Mouse (Mus musculus) layer of hippocampus, postnatal 10 days (tissue): ENCODE data around the gene H2-Q4. TPM values are rescaled to one million over a fixed set of nuclear protein-coding genes. Genes with fewer than 3 reads are reported as not detected.
"Not testable (repeated sequence)": the region's sequence is repeated elsewhere in the genome, so short reads cannot be mapped to it uniquely, and the experiment has no call there.

ENCODE experiments used
- DNase-seq, 2 experiments: peaks; one replicate each; pipeline ENCODE4 v3.0.0; 2021; ENCODE audit warnings: low spot score in 2 of 2
- total RNA-seq, 2 experiments: library from RNA; stranded (reverse); gene quantifications; 2 replicates each; pipeline ENCODE4 v1.2.3; 2021

H2-Q4 gene
- total RNA-seq, 2 experiments from 2014 or later, result 1.2 to 1.8 TPM

GRCm38 (mm10) chr17:35419564-35419963, 40.1 kb downstream of the H2-Q4 start:
- not testable (repeated sequence) for DNase-seq

GRCm38 (mm10) chr17:35420206-35420810, 40.9 kb downstream of the H2-Q4 start:
- DNase-seq, result not testable (repeated sequence)

GRCm38 (mm10) chr17:35421331-35421730, 41.9 kb downstream of the H2-Q4 start:
- DNase-seq, result not testable (repeated sequence)

GRCm38 (mm10) chr17:35422360-35422759, 42.9 kb downstream of the H2-Q4 start:
- not testable (repeated sequence) for DNase-seq

GRCm38 (mm10) chr17:35423131-35423810, 43.9 kb downstream of the H2-Q4 start:
- DNase-seq, result not testable (repeated sequence)

- DNase-seq, result not testable (repeated sequence)
Measured at GRCm38 (mm10) chr17:35424106-35424505, 44.7 kb downstream of the H2-Q4 start.

GRCm38 (mm10) chr17:35424624-35425416, 45.4 kb downstream of the H2-Q4 start, which contains the start of gene H2-Q6:
H2-Q6 (plus strand) TSS chr17:35424850.
- DNase-seq, result not testable (repeated sequence)

- not testable (repeated sequence) for DNase-seq
Measured at GRCm38 (mm10) chr17:35425474-35425873, 46.1 kb downstream of the H2-Q4 start.

- DNase-seq, result not testable (repeated sequence)
Measured at GRCm38 (mm10) chr17:35428883-35429282, 49.5 kb downstream of the H2-Q4 start.

- not testable (repeated sequence) for DNase-seq
Measured at GRCm38 (mm10) chr17:35430671-35431070, 51.3 kb downstream of the H2-Q4 start.

- DNase-seq, result not testable (repeated sequence)
Measured at GRCm38 (mm10) chr17:35432167-35432566, 52.8 kb downstream of the H2-Q4 start.

GRCm38 (mm10) chr17:35434836-35435235, 55.4 kb downstream of the H2-Q4 start:
- not testable (repeated sequence) for DNase-seq

Other genes with a start within 250 kb of the H2-Q4 start
- gene Apom, start 247.6 kb upstream of the H2-Q4 start, total RNA-seq, result not detected
- 100 to 1,000 TPM; 284 to 308 TPM for gene Bag6, start 244.4 kb upstream of the H2-Q4 start, total RNA-seq
- 100 to 1,000 TPM; 284 to 322 TPM for gene Prrc2a, start 214.7 kb upstream of the H2-Q4 start, total RNA-seq
- gene Aif1, start 203.5 kb upstream of the H2-Q4 start, total RNA-seq, result 10 to 100 TPM; 10.3 to 10.5 TPM
- 10 to 100 TPM; 15.6 to 17.2 TPM for gene Lst1, start 191.2 kb upstream of the H2-Q4 start, total RNA-seq
- 1 to 10 TPM in 1 of 2 experiments, under 1 TPM in 1; 0.74 to 1.2 TPM for gene Ltb, start 185.2 kb upstream of the H2-Q4 start, total RNA-seq
- not detected for gene Tnf, start 177.6 kb upstream of the H2-Q4 start, total RNA-seq
- gene Lta, start 174.3 kb upstream of the H2-Q4 start, total RNA-seq, result under 1 TPM; 0.43 to 0.71 TPM
- not detected for gene Gm16181, start 158.8 kb upstream of the H2-Q4 start, total RNA-seq
- gene Atp6v1g2, start 146.0 kb upstream of the H2-Q4 start, total RNA-seq, result 100 to 1,000 TPM; 310 to 356 TPM
- gene Nfkbil1, start 143.8 kb upstream of the H2-Q4 start, total RNA-seq, result 10 to 100 TPM; 14.2 to 15.5 TPM
- 100 to 1,000 TPM; 257 to 272 TPM for gene Ddx39b, start 137.9 kb upstream of the H2-Q4 start, total RNA-seq
- gene H2-D1, start 116.9 kb upstream of the H2-Q4 start, total RNA-seq, result 10 to 100 TPM; 15.2 to 17.5 TPM
- under 1 TPM in 1 of 2 experiments, not detected in 1; 0.74 TPM for gene H2-Q1, start 59.2 kb upstream of the H2-Q4 start, total RNA-seq
- gene H2-Q2, start 37.4 kb upstream of the H2-Q4 start, total RNA-seq, result 1 to 10 TPM; 2.0 to 2.1 TPM
- not detected for gene H2-Q6, start 45.2 kb downstream of the H2-Q4 start, total RNA-seq
- gene H2-Q7, start 59.5 kb downstream of the H2-Q4 start, total RNA-seq, result under 1 TPM; 0.31 to 0.39 TPM
- under 1 TPM in 1 of 2 experiments, not detected in 1; 0.07 TPM for gene H2-Q10, start 90.5 kb downstream of the H2-Q4 start, total RNA-seq
- under 1 TPM in 1 of 2 experiments, not detected in 1; 0.25 TPM for gene Pou5f1, start 126.4 kb downstream of the H2-Q4 start, total RNA-seq
- 1 to 10 TPM; 7.5 to 8.0 TPM for gene Tcf19, start 137.2 kb downstream of the H2-Q4 start, total RNA-seq
- 1 to 10 TPM; 7.7 to 9.7 TPM for gene Cchcr1, start 137.5 kb downstream of the H2-Q4 start, total RNA-seq
- gene Psors1c2, start 153.6 kb downstream of the H2-Q4 start, total RNA-seq, result not detected
- gene Cdsn, start 172.5 kb downstream of the H2-Q4 start, total RNA-seq, result under 1 TPM; 0.51 to 0.78 TPM
- not detected for gene 2300002M23Rik, start 187.8 kb downstream of the H2-Q4 start, total RNA-seq
- not detected for gene Sfta2, start 221.9 kb downstream of the H2-Q4 start, total RNA-seq
- not detected for gene Gm9573, start 247.0 kb downstream of the H2-Q4 start, total RNA-seq